Mouse (Mus musculus): ENCODE results near the gene Anapc15. TPM values are rescaled to one million over a fixed set of nuclear protein-coding genes. Genes with fewer than 3 reads are reported as not detected.

Gene Anapc15
- polyA plus RNA-seq, 1 experiment, result 53.7 TPM

Other genes starting within 250 kb of the Anapc15 start
- gene Clpb, start 200.1 kb upstream of the Anapc15 start, polyA plus RNA-seq (2012; rRNA removed), result 43.0 and 61.1 TPM in 2 replicates
- gene Phox2a, start 45.4 kb upstream of the Anapc15 start, polyA plus RNA-seq (2012; rRNA removed), result 0.11 TPM in 1 of 2 replicates, not detected in the other
- 70.0 and 73.6 TPM in 2 replicates for gene Inppl1, start 25.5 kb upstream of the Anapc15 start, polyA plus RNA-seq (2012; rRNA removed)
- 54.9 and 84.6 TPM in 2 replicates for gene Folr2, start 6.5 kb upstream of the Anapc15 start, polyA plus RNA-seq (2012; rRNA removed)
- gene Folr1, start 7.1 kb downstream of the Anapc15 start, polyA plus RNA-seq (2012; rRNA removed), result 48.0 and 81.3 TPM in 2 replicates
- gene Lamtor1, start 42.2 kb downstream of the Anapc15 start, polyA plus RNA-seq (2012; rRNA removed), result 318 and 389 TPM in 2 replicates
- gene Tomt, start 42.6 kb downstream of the Anapc15 start, polyA plus RNA-seq (2012; rRNA removed), result 1.3 and 2.0 TPM in 2 replicates
- gene Lrrc51, start 70.2 kb downstream of the Anapc15 start, polyA plus RNA-seq (2012; rRNA removed), result 53.1 and 61.5 TPM in 2 replicates
- 71.4 and 81.8 TPM in 2 replicates for gene Numa1, start 70.4 kb downstream of the Anapc15 start, polyA plus RNA-seq (2012; rRNA removed)
- gene Il18bp, start 155.0 kb downstream of the Anapc15 start, polyA plus RNA-seq (2012; rRNA removed), result 13.5 and 19.7 TPM in 2 replicates
- 59.9 and 61.7 TPM in 2 replicates for gene Rnf121, start 201.8 kb downstream of the Anapc15 start, polyA plus RNA-seq (2012; rRNA removed)
- gene Xndc1, start 201.8 kb downstream of the Anapc15 start, polyA plus RNA-seq (2012; rRNA removed), result 14.4 and 17.2 TPM in 2 replicates
- gene Xntrpc, start 202.0 kb downstream of the Anapc15 start, polyA plus RNA-seq (2012; rRNA removed), result 2.7 and 3.0 TPM in 2 replicates
- not detected in 2 replicates for gene Trpc2, start 219.4 kb downstream of the Anapc15 start, polyA plus RNA-seq (2012; rRNA removed)
- gene Art1, start 238.0 kb downstream of the Anapc15 start, polyA plus RNA-seq (2012; rRNA removed), result 0.43 TPM in 1 of 2 replicates, not detected in the other
- gene Art5, start 245.8 kb downstream of the Anapc15 start, polyA plus RNA-seq (2012; rRNA removed), result 0.15 and 0.66 TPM in 2 replicates